Mouse (Mus musculus): Measurements from ENCODE around the gene Gpr18. TPM values are rescaled to one million over a fixed set of nuclear protein-coding genes. Genes with fewer than 3 reads are reported as not detected.

Gpr18 gene
- polyA plus RNA-seq, 1 experiment: not detected

- H3K4me3 ChIP-seq (replicated peaks; ENCODE audit: insufficient read depth, low read depth, low read length): no peak overlapping the region
- TF ChIP-seq CTCF (IDR thresholded peaks at IDR 0.05; ENCODE audit: borderline replicate concordance, insufficient read depth, low read depth, low read length): no peak
- TF ChIP-seq POLR2A (IDR thresholded peaks at IDR 0.05; ENCODE audit: borderline replicate concordance, insufficient read depth, low read length): no peak
- 97% methylated on average over 4 of the region's 4 CpGs for WGBS
- H3K4me1 ChIP-seq (ENCODE audit: control insufficient read depth, insufficient read depth, low read length): no peaks in the 10 kb centered on the region
- no peaks in the 10 kb centered on the region for H3K27me3 ChIP-seq (ENCODE audit: control insufficient read depth, insufficient read depth, low read length)
- no peak for DNase-seq
- no peak overlapping the region for H3K27ac ChIP-seq (ENCODE audit: insufficient read depth, low read length)
Observed at GRCm38 (mm10) chr14:121936356-121936755, 20.8 kb upstream of the Gpr18 start.

- TF ChIP-seq CTCF (IDR thresholded peaks at IDR 0.05; ENCODE audit: borderline replicate concordance, insufficient read depth, low read depth, low read length) (no peak), POLR2A (IDR thresholded peaks at IDR 0.05; ENCODE audit: borderline replicate concordance, insufficient read depth, low read length) (no peak)
- DNase-seq: no peak
- no peak overlapping the region for H3K4me3 ChIP-seq (replicated peaks; ENCODE audit: insufficient read depth, low read depth, low read length)
- H3K27ac ChIP-seq (ENCODE audit: insufficient read depth, low read length): no peak overlapping the region
- 96% methylated on average over 5 of the region's 5 CpGs for WGBS
- H3K4me1 ChIP-seq (ENCODE audit: control insufficient read depth, insufficient read depth, low read length): no peaks in the 10 kb centered on the region
- no peaks in the 10 kb centered on the region for H3K27me3 ChIP-seq (ENCODE audit: control insufficient read depth, insufficient read depth, low read length)
Observed at GRCm38 (mm10) chr14:121934597-121934946, 19.0 kb upstream of the Gpr18 start.

GRCm38 (mm10) chr14:121933906-121934596, 18.5 kb upstream of the Gpr18 start:
- WGBS: 93% methylated on average over 7 of the region's 7 CpGs
- DNase-seq: no peak
- TF ChIP-seq CTCF (IDR thresholded peaks at IDR 0.05; ENCODE audit: borderline replicate concordance, insufficient read depth, low read depth, low read length) (no peak), POLR2A (IDR thresholded peaks at IDR 0.05; ENCODE audit: borderline replicate concordance, insufficient read depth, low read length) (no peak)
- H3K4me1 ChIP-seq (ENCODE audit: control insufficient read depth, insufficient read depth, low read length): no peaks in the 10 kb centered on the region
- H3K27me3 ChIP-seq (ENCODE audit: control insufficient read depth, insufficient read depth, low read length): no peaks in the 10 kb centered on the region
- H3K27ac ChIP-seq (ENCODE audit: insufficient read depth, low read length): no peak overlapping the region
- H3K4me3 ChIP-seq (replicated peaks; ENCODE audit: insufficient read depth, low read depth, low read length): no peak overlapping the region

GRCm38 (mm10) chr14:121932180-121932579, 16.6 kb upstream of the Gpr18 start:
- DNase-seq: no peak
- WGBS: 72% methylated on average over 4 of the region's 4 CpGs
- TF ChIP-seq CTCF (IDR thresholded peaks at IDR 0.05; ENCODE audit: borderline replicate concordance, insufficient read depth, low read depth, low read length) (no peak), POLR2A (IDR thresholded peaks at IDR 0.05; ENCODE audit: borderline replicate concordance, insufficient read depth, low read length) (no peak)

GRCm38 (mm10) chr14:121931594-121931993, 16.0 kb upstream of the Gpr18 start:
- H3K4me3 ChIP-seq (replicated peaks; ENCODE audit: insufficient read depth, low read depth, low read length): no peak overlapping the region
- no peak for TF ChIP-seq POLR2A (IDR thresholded peaks at IDR 0.05; ENCODE audit: borderline replicate concordance, insufficient read depth, low read length)
- no peak for TF ChIP-seq CTCF (IDR thresholded peaks at IDR 0.05; ENCODE audit: borderline replicate concordance, insufficient read depth, low read depth, low read length)
- no peak for DNase-seq
- WGBS: 96% methylated on average over 3 of the region's 3 CpGs
- H3K27ac ChIP-seq (ENCODE audit: insufficient read depth, low read length): no peak overlapping the region
- H3K4me1 ChIP-seq (ENCODE audit: control insufficient read depth, insufficient read depth, low read length): no peaks in the 10 kb centered on the region
- no peaks in the 10 kb centered on the region for H3K27me3 ChIP-seq (ENCODE audit: control insufficient read depth, insufficient read depth, low read length)

More at GRCm38 (mm10) chr14:121932180-121932579, 16.6 kb upstream of the Gpr18 start:
- Histone ChIP-seq H3K4me1 (ENCODE audit: control insufficient read depth, insufficient read depth, low read length) (no peaks in the 10 kb centered on the region), H3K4me3 (replicated peaks; ENCODE audit: insufficient read depth, low read depth, low read length) (no peak overlapping the region), H3K27me3 (ENCODE audit: control insufficient read depth, insufficient read depth, low read length) (no peaks in the 10 kb centered on the region), H3K27ac (ENCODE audit: insufficient read depth, low read length) (no peak overlapping the region)

- no peak overlapping the region for H3K4me3 ChIP-seq (replicated peaks; ENCODE audit: insufficient read depth, low read depth, low read length)
- 81% methylated on average over 7 of the region's 7 CpGs for WGBS
- H3K27me3 ChIP-seq (ENCODE audit: control insufficient read depth, insufficient read depth, low read length): no peaks in the 10 kb centered on the region
- TF ChIP-seq CTCF (IDR thresholded peaks at IDR 0.05; ENCODE audit: borderline replicate concordance, insufficient read depth, low read depth, low read length) (no peak), POLR2A (IDR thresholded peaks at IDR 0.05; ENCODE audit: borderline replicate concordance, insufficient read depth, low read length) (no peak)
- no peak for DNase-seq
- H3K27ac ChIP-seq (ENCODE audit: insufficient read depth, low read length): no peak overlapping the region
- no peaks in the 10 kb centered on the region for H3K4me1 ChIP-seq (ENCODE audit: control insufficient read depth, insufficient read depth, low read length)
Observed at GRCm38 (mm10) chr14:121930731-121931383, 15.3 kb upstream of the Gpr18 start.

GRCm38 (mm10) chr14:121929243-121929951, 13.8 kb upstream of the Gpr18 start:
- Histone ChIP-seq H3K27me3 (ENCODE audit: control insufficient read depth, insufficient read depth, low read length) (no peaks in the 10 kb centered on the region), H3K4me1 (ENCODE audit: control insufficient read depth, insufficient read depth, low read length) (peaks cover 4% of the 10 kb centered on the region), H3K4me3 (replicated peaks; ENCODE audit: insufficient read depth, low read depth, low read length) (no peak overlapping the region), H3K27ac (ENCODE audit: insufficient read depth, low read length) (no peak overlapping the region)
- TF ChIP-seq CTCF (IDR thresholded peaks at IDR 0.05; ENCODE audit: borderline replicate concordance, insufficient read depth, low read depth, low read length) (no peak), POLR2A (IDR thresholded peaks at IDR 0.05; ENCODE audit: borderline replicate concordance, insufficient read depth, low read length) (no peak)
- WGBS: 90% methylated on average over 12 of the region's 12 CpGs
- DNase-seq: no peak

All from cerebellum, adult 2 months (tissue).